In genomic region chr15:25754342-25754951, GRCm38 (mm10) we compare ENCODE assay signal across 11 mouse cellular contexts.
DNase-seq lines count a peak whose midpoint lies in the region; ATAC-seq and TF ChIP-seq lines count a peak whose summit lies in the region.
"Had no signal": no experiment of that assay in that cellular context is flagged by ENCODE, and none has a peak within 500 bp of the region (broad histone marks: within the 10 kb centered on the region; RNA-seq: fewer than 3 reads in every experiment).

No protein-coding gene starts in this region.

- peak; percentile 36 to 46 for DNase-seq in layer of hippocampus, adult 2 months (ENCODE audit: low spot score in 2 of 2)
- no peak for DNase-seq in layer of hippocampus, adult 9-10 months (ENCODE audit: low spot score)
- peak; percentile 97 for DNase-seq in R1 (ENCODE audit: low read depth, low spot score)
- DNase-seq in forebrain, postnatal 0 days: peak; percentile 68
- DNase-seq in cerebellum, postnatal 25 days: no peak
- DNase-seq in adrenal gland, postnatal 4 days (ENCODE audit: low spot score in 2 of 2): no peak
- DNase-seq: heart, adult 18-20 months had no signal

- TF ChIP-seq CTCF in layer of hippocampus, adult 2 months (conservative IDR thresholded peaks at IDR 0.05): peak; percentile 29
- TF ChIP-seq CTCF in forebrain, postnatal 0 days (IDR thresholded peaks at IDR 0.05; ENCODE audit: low read depth): peak; percentile 38

- no peaks in the 10 kb centered on the region for H3K27me3 ChIP-seq in forebrain, postnatal 0 days (ENCODE audit: insufficient read depth, low read length)
- H3K27me3 ChIP-seq in midbrain, embryonic 16.5 days (ENCODE audit: control insufficient read depth, insufficient read depth, low read depth, low read length): no peaks in the 10 kb centered on the region
- H3K27me3 ChIP-seq in kidney, embryonic 14.5 days (ENCODE audit: control insufficient read depth, insufficient read depth, low read length): no peaks in the 10 kb centered on the region

- no peaks in the 10 kb centered on the region for H3K9me3 ChIP-seq in forebrain, postnatal 0 days (ENCODE audit: low read length)
- H3K9me3 ChIP-seq in midbrain, embryonic 16.5 days (replicated peaks; ENCODE audit: control insufficient read depth, low read length, poor library complexity, severe bottlenecking): no peaks in the 10 kb centered on the region
- no peaks in the 10 kb centered on the region; the same call in 1 of the 2 replicates for H3K9me3 ChIP-seq in kidney, embryonic 14.5 days (ENCODE audit: control insufficient read depth, low read length)

- peak; percentile 86 for ATAC-seq in forebrain, postnatal 0 days
- peak; percentile 86 for ATAC-seq in midbrain, embryonic 16.5 days
- ATAC-seq in kidney, embryonic 14.5 days (ENCODE audit: low FRiP score, low TSS enrichment): no peak
- ATAC-seq: intestine, postnatal 0 days had no signal

- 12% methylated on average over 13 of the region's 13 CpGs for WGBS in forebrain, postnatal 0 days
- 8% methylated on average over 13 of the region's 13 CpGs for WGBS in midbrain, embryonic 16.5 days
- 37% methylated on average over 13 of the region's 13 CpGs for WGBS in kidney, embryonic 14.5 days

- H3K4me3 ChIP-seq in layer of hippocampus, adult 2 months: peak overlapping the region; percentile 51
- peak overlapping the region; percentile 26 for H3K4me3 ChIP-seq in forebrain, postnatal 0 days (ENCODE audit: low read depth, low read length)
- peak overlapping the region; percentile 31 for H3K4me3 ChIP-seq in midbrain, embryonic 16.5 days (ENCODE audit: low read depth, low read length)
- H3K4me3 ChIP-seq in kidney, embryonic 14.5 days (ENCODE audit: low read length): no peak overlapping the region

- H3K9ac ChIP-seq in forebrain, postnatal 0 days: peak overlapping the region; percentile 45
- peak overlapping the region; percentile 65 for H3K9ac ChIP-seq in midbrain, embryonic 16.5 days (ENCODE audit: low read depth, low read length)
- no peak overlapping the region for H3K9ac ChIP-seq in kidney, embryonic 14.5 days (ENCODE audit: low read depth, low read length)

- H3K4me2 ChIP-seq in forebrain, postnatal 0 days (ENCODE audit: low read depth): peak overlapping the region; percentile 40
- H3K4me2 ChIP-seq in midbrain, embryonic 16.5 days (ENCODE audit: low read length): peak overlapping the region; percentile 53
- H3K4me2 ChIP-seq in kidney, embryonic 14.5 days (replicated peaks; ENCODE audit: low read depth, low read length): no peak overlapping the region

- peak overlapping the region; percentile 87 for H3K27ac ChIP-seq in layer of hippocampus, adult 2 months
- H3K27ac ChIP-seq in forebrain, postnatal 0 days (ENCODE audit: low read depth, low read length): peak overlapping the region; percentile 77
- peak overlapping the region; percentile 77 for H3K27ac ChIP-seq in midbrain, embryonic 16.5 days (ENCODE audit: low read length)
- no peak overlapping the region for H3K27ac ChIP-seq in kidney, embryonic 14.5 days (ENCODE audit: low read depth, low read length)
- H3K27ac ChIP-seq: macrophage had no signal

- H3K4me1 ChIP-seq in forebrain, postnatal 0 days (ENCODE audit: insufficient read depth): peaks cover 12% of the 10 kb centered on the region
- peaks cover 28% of the 10 kb centered on the region for H3K4me1 ChIP-seq in midbrain, embryonic 16.5 days (ENCODE audit: control insufficient read depth, insufficient read depth, low read length)
- no peaks in the 10 kb centered on the region for H3K4me1 ChIP-seq in kidney, embryonic 14.5 days (ENCODE audit: control insufficient read depth, insufficient read depth, low read length)

- H3K36me3 ChIP-seq in forebrain, postnatal 0 days (ENCODE audit: insufficient read depth): no peaks in the 10 kb centered on the region
- no peaks in the 10 kb centered on the region for H3K36me3 ChIP-seq in midbrain, embryonic 16.5 days (ENCODE audit: control insufficient read depth, insufficient read depth, low read length)
- H3K36me3 ChIP-seq in kidney, embryonic 14.5 days (ENCODE audit: control insufficient read depth, insufficient read depth, low read length): peaks cover 10% of the 10 kb centered on the region; the same call in 1 of the 2 replicates

Comparison
In these comparisons a context has a peak if more than half of its experiments do, and no peak if none do; other contexts are left out.
1. DNase-seq: peak in layer of hippocampus, adult 2 months (2 of 2), R1 (single experiment) and forebrain, postnatal 0 days (single experiment); none in layer of hippocampus, adult 9-10 months (single experiment), cerebellum, postnatal 25 days (0 of 2) and adrenal gland, postnatal 4 days (0 of 2).